In genomic region chr8:10901014-10901413, GRCm38 (mm10) we compare ENCODE assay signal across 15 mouse cellular contexts.
DNase-seq lines count a peak whose midpoint lies in the region; ATAC-seq and TF ChIP-seq lines count a peak whose summit lies in the region.
"Had no signal": no experiment of that assay in that cellular context is flagged by ENCODE, and none has a peak within 500 bp of the region (broad histone marks: within the 10 kb centered on the region; RNA-seq: fewer than 3 reads in every experiment).

No protein-coding gene starts in this region.

- no peak for TF ChIP-seq CTCF in CH12.LX (conservative IDR thresholded peaks at IDR 0.05 in 1 of 2, IDR thresholded peaks at IDR 0.05 in 1 of 2; ENCODE audit: low read depth in 2 of 2, low read length in 2 of 2)

- dilution Hi-C loops in CH12.LX (cut with MboI; ENCODE audit: extremely low pct_ligation_motif_present, extremely low pct_unique_long_range_greater_than_20kb, low sequenced_read_pairs): no loop called here

- no peaks in the 10 kb centered on the region for H3K9me3 ChIP-seq in forebrain, embryonic 13.5 days (replicated peaks)
- no peaks in the 10 kb centered on the region for H3K9me3 ChIP-seq in forebrain, embryonic 15.5 days
- no peaks in the 10 kb centered on the region for H3K9me3 ChIP-seq in CH12.LX (replicated peaks; ENCODE audit: low read length)
- H3K9me3 ChIP-seq: embryonic facial prominence, embryonic 12.5 days; kidney, embryonic 15.5 days had no signal

- H3K4me3 ChIP-seq in forebrain, embryonic 13.5 days: no peak overlapping the region
- H3K4me3 ChIP-seq in forebrain, embryonic 15.5 days: no peak overlapping the region
- H3K4me3 ChIP-seq in CH12.LX (replicated peaks in 1 of 3; ENCODE audit: low read depth in 2 of 3, low read length in 2 of 3, poor library complexity in 1 of 3): peak overlapping the region in 1 of 3 experiments; percentile 42
- H3K4me3 ChIP-seq: embryonic facial prominence, embryonic 12.5 days; heart, adult 2 months; kidney, embryonic 15.5 days had no signal

- in situ Hi-C loops in CH12.LX (cut with MboI; ENCODE audit: low pct_ligation_motif_present, low pct_unique_long_range_greater_than_20kb, low sequenced_read_pairs): no loop called here

- no peaks in the 10 kb centered on the region for H3K36me3 ChIP-seq in forebrain, embryonic 13.5 days (ENCODE audit: poor library complexity, severe bottlenecking)
- H3K36me3 ChIP-seq in forebrain, embryonic 15.5 days: no peaks in the 10 kb centered on the region
- peaks cover 0 to 2% of the 10 kb centered on the region in 2 experiments for H3K36me3 ChIP-seq in CH12.LX (replicated peaks in 1 of 2; ENCODE audit: control insufficient read depth in 1 of 2, insufficient read depth in 1 of 2, low read length in 1 of 2)
- H3K36me3 ChIP-seq: embryonic facial prominence, embryonic 12.5 days; kidney, embryonic 15.5 days had no signal

- TF ChIP-seq EP300 in CH12.LX (IDR thresholded peaks at IDR 0.05; ENCODE audit: low read length): peak; percentile 65; the same call in 1 of the 2 replicates

- peaks cover 28% of the 10 kb centered on the region for H3K4me1 ChIP-seq in forebrain, embryonic 13.5 days
- H3K4me1 ChIP-seq in forebrain, embryonic 15.5 days: peaks cover 21% of the 10 kb centered on the region
- peaks cover 13 to 37% of the 10 kb centered on the region in 2 experiments for H3K4me1 ChIP-seq in CH12.LX (ENCODE audit: control insufficient read depth in 1 of 2, insufficient read depth in 2 of 2)

- no peaks in the 10 kb centered on the region for H3K79me2 ChIP-seq in CH12.LX (replicated peaks; ENCODE audit: control insufficient read depth, extremely low read depth, insufficient read depth, poor library complexity, severe bottlenecking)

- H3K27me3 ChIP-seq in forebrain, embryonic 13.5 days: 0 out of 2 replicates have a peak, but pooled peaks cover 5% of the 10 kb centered on the region
- no peaks in the 10 kb centered on the region for H3K27me3 ChIP-seq in forebrain, embryonic 15.5 days
- H3K27me3 ChIP-seq in CH12.LX (replicated peaks): no peaks in the 10 kb centered on the region
- H3K27me3 ChIP-seq: embryonic facial prominence, embryonic 12.5 days had no signal

- TF ChIP-seq RAD21 in CH12.LX (IDR thresholded peaks at IDR 0.05; ENCODE audit: low read depth, low read length): no peak; the same call in none of the 2 replicates

- no peak for TF ChIP-seq POLR2A in CH12.LX (IDR thresholded peaks at IDR 0.05; ENCODE audit: low read depth, low read length)

- H3K27ac ChIP-seq in forebrain, embryonic 13.5 days: no peak overlapping the region
- H3K27ac ChIP-seq in forebrain, embryonic 15.5 days (replicated peaks): no peak overlapping the region
- H3K27ac ChIP-seq in CH12.LX (ENCODE audit: insufficient read depth, low read depth): peak overlapping the region; percentile 56
- H3K27ac ChIP-seq: embryonic facial prominence, embryonic 12.5 days; heart, adult 2 months; kidney, embryonic 15.5 days had no signal

- WGBS in forebrain, embryonic 13.5 days: 75% methylated on average over 3 of the region's 3 CpGs
- 87% methylated on average over 3 of the region's 3 CpGs for WGBS in forebrain, embryonic 15.5 days

- DNase-seq in CH12.LX (ENCODE audit: extremely low read depth) (peak; percentile 78), liver (peak; percentile 67)
- no peak for DNase-seq in testis, postnatal 14 days (ENCODE audit: low spot score)
- no peak for DNase-seq in thymus, postnatal 25 days
- no peak for DNase-seq in yolk sac, embryonic 10.5 days (ENCODE audit: low spot score)
- DNase-seq: adrenal gland, postnatal 10 days; cerebellum, adult 11-12 months; lung, embryonic 14.5 days had no signal

- no peak overlapping the region for H3K4me2 ChIP-seq in forebrain, embryonic 13.5 days
- H3K4me2 ChIP-seq in forebrain, embryonic 15.5 days (replicated peaks): no peak overlapping the region
- H3K4me2 ChIP-seq in CH12.LX (ENCODE audit: insufficient read depth, low read depth, poor library complexity, severe bottlenecking): peak overlapping the region; percentile 50
- H3K4me2 ChIP-seq: embryonic facial prominence, embryonic 12.5 days; kidney, embryonic 15.5 days; lung, embryonic 14.5 days had no signal

- peak; percentile 25; the same call in 1 of the 2 replicates for ATAC-seq in forebrain, embryonic 13.5 days
- no peak for ATAC-seq in forebrain, embryonic 15.5 days (replicated peaks)
- peak; percentile 85 for ATAC-seq in monocyte, adult 5-6 weeks (replicated peaks; ENCODE audit: insufficient number of reproducible peaks, low FRiP score, low TSS enrichment, poor library complexity, severe bottlenecking)
- ATAC-seq: forebrain, embryonic 14.5 days had no signal

- H3K9ac ChIP-seq in forebrain, embryonic 13.5 days: no peak overlapping the region
- H3K9ac ChIP-seq in forebrain, embryonic 15.5 days (replicated peaks): no peak overlapping the region
- H3K9ac ChIP-seq in CH12.LX (ENCODE audit: insufficient read depth, low read depth): peak overlapping the region; percentile 11; the same call in 1 of the 2 replicates
- H3K9ac ChIP-seq: embryonic facial prominence, embryonic 12.5 days; kidney, embryonic 15.5 days; lung, embryonic 14.5 days had no signal

TF ChIP-seq in CH12.LX, 34 proteins besides CTCF, POLR2A, EP300 and RAD21:
- TF ChIP-seq TCF12 (IDR thresholded peaks at IDR 0.05; ENCODE audit: low read depth, low read length): peak; percentile 51; the same call in 1 of the 2 replicates
- TF ChIP-seq MAX (IDR thresholded peaks at IDR 0.05; ENCODE audit: low read length): peak; percentile 81
- TF ChIP-seq TBP (conservative IDR thresholded peaks at IDR 0.05; ENCODE audit: low read depth, low read length): no peak
- TF ChIP-seq JUN (IDR thresholded peaks at IDR 0.05; ENCODE audit: insufficient read depth, low read depth, low read length): no peak
- no peak for TF ChIP-seq POLR2AphosphoS2 (IDR thresholded peaks at IDR 0.05; ENCODE audit: low read depth, low read length)
- TF ChIP-seq CHD2 (IDR thresholded peaks at IDR 0.05; ENCODE audit: low read length): peak; percentile 49
- TF ChIP-seq ETS1 (conservative IDR thresholded peaks at IDR 0.05; ENCODE audit: low read depth, low read length): peak; percentile 85
- peak; percentile 86 for TF ChIP-seq MYC (IDR thresholded peaks at IDR 0.05; ENCODE audit: low read depth, low read length)
- no peak for TF ChIP-seq KAT2A (IDR thresholded peaks at IDR 0.05; ENCODE audit: insufficient replicate concordance, low read length)
- peak; percentile 79 for TF ChIP-seq SIN3A (IDR thresholded peaks at IDR 0.05; ENCODE audit: low read length)
- TF ChIP-seq ZNF384 (IDR thresholded peaks at IDR 0.05; ENCODE audit: low read depth, low read length): no peak
- peak; percentile 54; the same call in 1 of the 2 replicates for TF ChIP-seq MXI1 (IDR thresholded peaks at IDR 0.05; ENCODE audit: low read depth, low read length)
- TF ChIP-seq USF1 (IDR thresholded peaks at IDR 0.05; ENCODE audit: low read depth, low read length): no peak
- TF ChIP-seq MAFK (IDR thresholded peaks at IDR 0.05; ENCODE audit: insufficient replicate concordance, low read length): peak; percentile 70
- TF ChIP-seq HCFC1 (IDR thresholded peaks at IDR 0.05; ENCODE audit: low read depth, low read length): 0 out of 2 replicates have a peak, but pooled peaks have one; percentile 16
- no peak for TF ChIP-seq USF2 (conservative IDR thresholded peaks at IDR 0.05; ENCODE audit: low read depth, low read length)
- TF ChIP-seq JUND (conservative IDR thresholded peaks at IDR 0.05; ENCODE audit: low read depth, low read length): no peak
- peak; percentile 56; the same call in 1 of the 2 replicates for TF ChIP-seq MEF2A (IDR thresholded peaks at IDR 0.05; ENCODE audit: borderline replicate concordance, low read depth, low read length)
- no peak for TF ChIP-seq CHD1 (IDR thresholded peaks at IDR 0.05; ENCODE audit: low read depth, low read length)
- no peak for TF ChIP-seq RCOR1 (conservative IDR thresholded peaks at IDR 0.05; ENCODE audit: low read depth, low read length)
- peak; percentile 51 for TF ChIP-seq BHLHE40 (IDR thresholded peaks at IDR 0.05; ENCODE audit: low read depth, low read length)
- no peak for TF ChIP-seq ZMIZ1 (IDR thresholded peaks at IDR 0.05; ENCODE audit: low read depth, low read length)
- TF ChIP-seq MAZ (IDR thresholded peaks at IDR 0.05; ENCODE audit: low read depth, low read length): peak; percentile 54; the same call in 1 of the 2 replicates
- TF ChIP-seq ELF1 (IDR thresholded peaks at IDR 0.05; ENCODE audit: low read depth, low read length): peak; percentile 42; the same call in 1 of the 2 replicates
- no peak for TF ChIP-seq ZC3H11A (IDR thresholded peaks at IDR 0.05; ENCODE audit: low read depth, low read length)
- TF ChIP-seq SMC3 (IDR thresholded peaks at IDR 0.05; ENCODE audit: low read depth, low read length): no peak; the same call in 1 of the 2 replicates
- TF ChIP-seq GABPA (IDR thresholded peaks at IDR 0.05; ENCODE audit: insufficient replicate concordance, low read depth, low read length): no peak
- no peak for TF ChIP-seq NRF1 (IDR thresholded peaks at IDR 0.05; ENCODE audit: low read depth, low read length)
- TF ChIP-seq UBTF (IDR thresholded peaks at IDR 0.05; ENCODE audit: low read depth, low read length): no peak
- no peak for TF ChIP-seq ZKSCAN1 (IDR thresholded peaks at IDR 0.05; ENCODE audit: borderline replicate concordance, low read depth, low read length)
- no peak; the same call in 1 of the 2 replicates for TF ChIP-seq NELFE (IDR thresholded peaks at IDR 0.05; ENCODE audit: low read depth, low read length)
- TF ChIP-seq E2F4 (IDR thresholded peaks at IDR 0.05; ENCODE audit: insufficient replicate concordance, low read depth, low read length): no peak
- no peak for TF ChIP-seq PAX5 (IDR thresholded peaks at IDR 0.05; ENCODE audit: low read length)
- TF ChIP-seq IRF4 (IDR thresholded peaks at IDR 0.05; ENCODE audit: low read depth, low read length): peak; percentile 56

Comparison
In these comparisons a context has a peak if more than half of its experiments do, and no peak if none do; other contexts are left out.
1. DNase-seq: peak in CH12.LX (single experiment) and liver (single experiment); none in testis, postnatal 14 days (single experiment), thymus, postnatal 25 days (single experiment) and yolk sac, embryonic 10.5 days (single experiment).